Mouse (Mus musculus): ENCODE data around the gene Mrpl52. TPM values are rescaled to one million over a fixed set of nuclear protein-coding genes. Genes with fewer than 3 reads are reported as not detected.

Gene Mrpl52
- polyA plus RNA-seq, 1 experiment from 2014 or later, result 228 TPM

DNA sequence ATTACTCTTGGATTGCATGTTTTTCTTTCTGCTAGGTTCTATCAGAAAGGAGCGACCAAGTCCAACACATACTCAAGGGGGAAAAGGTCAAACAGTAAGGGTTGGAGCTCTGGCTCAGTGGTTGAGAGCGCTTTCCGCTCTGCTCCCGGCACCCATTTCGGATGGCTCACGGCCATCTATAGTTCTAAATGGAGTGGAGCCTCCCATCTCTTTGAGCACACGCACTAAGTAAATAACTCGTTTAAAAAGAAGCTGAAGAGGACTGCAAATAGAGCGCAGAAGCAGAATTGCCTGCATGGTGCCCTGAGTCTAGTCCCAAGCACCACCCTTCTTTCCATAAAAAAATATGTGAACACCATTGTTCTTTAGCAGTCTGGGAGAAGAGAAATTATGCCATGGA lies 26.9 kb downstream of the Mrpl52 start:
- no peak overlapping the region for H3K27ac ChIP-seq (ENCODE audit: low read depth, low read length)
- 88% methylated on average over 9 of the region's 9 CpGs for WGBS
- H3K9me3 ChIP-seq (ENCODE audit: control insufficient read depth, low read length), result no peaks in the 10 kb centered on the region
- H3K27me3 ChIP-seq (replicated peaks; ENCODE audit: control insufficient read depth, insufficient read depth, low read length), result no peaks in the 10 kb centered on the region
- no peak for ATAC-seq
- H3K4me2 ChIP-seq (ENCODE audit: low read length), result no peak overlapping the region
- H3K4me3 ChIP-seq (ENCODE audit: low read length), result no peak overlapping the region
- H3K4me1 ChIP-seq (ENCODE audit: control insufficient read depth, insufficient read depth, low read depth, low read length), result 0 out of 2 replicates have a peak, but pooled peaks cover 2% of the 10 kb centered on the region
- H3K36me3 ChIP-seq (ENCODE audit: control insufficient read depth, insufficient read depth, low read length), result no peaks in the 10 kb centered on the region
- no peak overlapping the region for H3K9ac ChIP-seq (ENCODE audit: low read depth, low read length)

- no peaks in the 10 kb centered on the region for H3K27me3 ChIP-seq (replicated peaks; ENCODE audit: control insufficient read depth, insufficient read depth, low read length)
- H3K9me3 ChIP-seq (ENCODE audit: control insufficient read depth, low read length), result no peaks in the 10 kb centered on the region
- H3K4me3 ChIP-seq (ENCODE audit: low read length), result no peak overlapping the region
- no peak for ATAC-seq
- no peaks in the 10 kb centered on the region for H3K36me3 ChIP-seq (ENCODE audit: control insufficient read depth, insufficient read depth, low read length)
- WGBS, result 86% methylated on average over 11 of the region's 11 CpGs
- H3K27ac ChIP-seq (ENCODE audit: low read depth, low read length), result no peak overlapping the region
- no peak overlapping the region for H3K9ac ChIP-seq (ENCODE audit: low read depth, low read length)
- H3K4me1 ChIP-seq (ENCODE audit: control insufficient read depth, insufficient read depth, low read depth, low read length), result no peaks in the 10 kb centered on the region
- H3K4me2 ChIP-seq (ENCODE audit: low read length), result no peak overlapping the region
Measured at GRCm38 (mm10) chr14:54454669-54455528, 28.2 kb downstream of the Mrpl52 start.

DNA sequence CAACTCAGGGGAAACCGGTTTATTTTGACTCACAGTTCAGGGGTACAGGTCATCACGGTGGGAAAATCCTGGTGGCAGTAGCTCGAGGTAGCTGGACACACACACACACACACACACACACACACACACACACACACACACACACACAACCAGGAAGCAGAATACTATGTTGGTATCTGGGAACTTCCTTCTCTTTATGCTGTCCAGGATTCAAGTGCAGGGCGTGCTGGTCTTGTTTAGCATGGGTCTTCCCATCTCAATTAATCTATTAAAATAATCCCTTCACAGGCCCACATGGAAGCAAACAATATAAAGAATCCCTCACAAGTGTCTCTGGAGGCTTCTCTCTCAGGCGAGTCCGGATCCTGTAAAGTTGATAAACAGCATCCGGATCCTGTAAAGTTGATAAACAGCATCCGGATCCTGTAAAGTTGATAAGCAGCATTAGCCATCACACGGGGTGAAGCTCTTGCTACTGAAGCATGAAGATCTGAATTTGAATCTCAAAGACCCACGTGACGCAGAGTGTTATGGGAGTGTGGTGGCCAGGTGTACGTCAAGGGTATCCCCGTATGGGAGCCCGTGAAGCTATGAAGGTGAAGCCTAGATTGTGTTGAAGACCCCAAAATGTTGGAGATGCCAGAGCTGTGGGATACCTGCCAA lies 31.3 kb downstream of the Mrpl52 start:
- WGBS, result 90% methylated on average over 14 of the region's 14 CpGs

DNA sequence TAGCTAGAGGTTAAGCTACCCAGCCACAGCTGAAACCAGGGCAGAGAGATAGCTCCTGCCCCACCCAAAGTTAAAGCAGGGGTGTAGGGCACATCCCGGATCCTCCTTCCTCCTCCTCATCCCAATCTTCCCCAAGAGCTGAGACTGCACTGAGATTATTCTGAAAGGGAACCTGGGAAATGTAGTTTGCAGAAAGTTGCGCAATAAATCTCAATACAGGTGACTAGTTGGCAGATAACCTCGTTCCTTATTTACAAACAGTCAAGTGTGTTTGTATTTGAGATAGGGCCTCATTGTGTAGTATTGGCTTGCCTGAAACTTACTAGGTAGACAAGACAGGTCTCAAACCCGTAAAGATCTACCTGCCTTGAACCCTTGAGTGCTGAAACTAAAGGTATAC lies 35.4 kb downstream of the Mrpl52 start:
- H3K9me3 ChIP-seq (ENCODE audit: control insufficient read depth, low read length), result no peaks in the 10 kb centered on the region
- no peaks in the 10 kb centered on the region for H3K36me3 ChIP-seq (ENCODE audit: control insufficient read depth, insufficient read depth, low read length)

More for the DNA sequence above, 31.3 kb downstream of the Mrpl52 start:
- no peak for ATAC-seq
- H3K4me3 ChIP-seq (ENCODE audit: low read length), result no peak overlapping the region
- H3K9me3 ChIP-seq (ENCODE audit: control insufficient read depth, low read length), result no peaks in the 10 kb centered on the region
- H3K27ac ChIP-seq (ENCODE audit: low read depth, low read length), result no peak overlapping the region
- no peak overlapping the region for H3K9ac ChIP-seq (ENCODE audit: low read depth, low read length)
- no peaks in the 10 kb centered on the region for H3K27me3 ChIP-seq (replicated peaks; ENCODE audit: control insufficient read depth, insufficient read depth, low read length)
- no peaks in the 10 kb centered on the region for H3K4me1 ChIP-seq (ENCODE audit: control insufficient read depth, insufficient read depth, low read depth, low read length)
- H3K4me2 ChIP-seq (ENCODE audit: low read length), result no peak overlapping the region
- no peaks in the 10 kb centered on the region for H3K36me3 ChIP-seq (ENCODE audit: control insufficient read depth, insufficient read depth, low read length)

GRCm38 (mm10) chr14:54463108-54463958 lies 36.6 kb downstream of the Mrpl52 start:
- WGBS, result 15% methylated on average over 12 of the region's 12 CpGs
- Histone ChIP-seq H3K4me3 (ENCODE audit: low read length) (peak overlapping the region; percentile 88), H3K36me3 (ENCODE audit: control insufficient read depth, insufficient read depth, low read length) (peaks cover 4% of the 10 kb centered on the region; the same call in 1 of the 2 replicates), H3K27ac (ENCODE audit: low read depth, low read length) (peak overlapping the region; percentile 74), H3K9ac (ENCODE audit: low read depth, low read length) (peak overlapping the region; percentile 86), H3K9me3 (ENCODE audit: control insufficient read depth, low read length) (no peaks in the 10 kb centered on the region), H3K27me3 (replicated peaks; ENCODE audit: control insufficient read depth, insufficient read depth, low read length) (no peaks in the 10 kb centered on the region), H3K4me2 (ENCODE audit: low read length) (peak overlapping the region; percentile 65), H3K4me1 (ENCODE audit: control insufficient read depth, insufficient read depth, low read depth, low read length) (peaks cover 3% of the 10 kb centered on the region)
- ATAC-seq, result peak; percentile 60

More for the DNA sequence above, 35.4 kb downstream of the Mrpl52 start:
- no peak overlapping the region for H3K4me2 ChIP-seq (ENCODE audit: low read length)
- H3K27ac ChIP-seq (ENCODE audit: low read depth, low read length), result no peak overlapping the region
- no peak for ATAC-seq
- H3K4me1 ChIP-seq (ENCODE audit: control insufficient read depth, insufficient read depth, low read depth, low read length), result peaks cover 3% of the 10 kb centered on the region
- H3K4me3 ChIP-seq (ENCODE audit: low read length), result no peak overlapping the region
- no peak overlapping the region for H3K9ac ChIP-seq (ENCODE audit: low read depth, low read length)
- 92% methylated on average over 4 of the region's 4 CpGs for WGBS
- H3K27me3 ChIP-seq (replicated peaks; ENCODE audit: control insufficient read depth, insufficient read depth, low read length), result no peaks in the 10 kb centered on the region

GRCm38 (mm10) chr14:54463959-54464292 lies 37.2 kb downstream of the Mrpl52 start, which contains the start of gene Lrp10:
TSS of gene Lrp10 (plus strand) at chr14:54464137.
- Histone ChIP-seq H3K4me2 (ENCODE audit: low read length) (peak within 1 kb of the TSS; percentile 65), H3K4me1 (ENCODE audit: control insufficient read depth, insufficient read depth, low read depth, low read length) (peaks cover 3% of the 10 kb centered on the region), H3K27me3 (replicated peaks; ENCODE audit: control insufficient read depth, insufficient read depth, low read length) (no peaks in the 10 kb centered on the region), H3K4me3 (ENCODE audit: low read length) (peak within 1 kb of the TSS; percentile 88), H3K9ac (ENCODE audit: low read depth, low read length) (peak within 1 kb of the TSS; percentile 86), H3K27ac (ENCODE audit: low read depth, low read length) (peak within 1 kb of the TSS; percentile 74), H3K9me3 (ENCODE audit: control insufficient read depth, low read length) (no peaks in the 10 kb centered on the region), H3K36me3 (ENCODE audit: control insufficient read depth, insufficient read depth, low read length) (peaks cover 7% of the 10 kb centered on the region)
- WGBS, result 0% methylated on average over 26 of the region's 35 CpGs
- peak; percentile 91 for ATAC-seq

DNA sequence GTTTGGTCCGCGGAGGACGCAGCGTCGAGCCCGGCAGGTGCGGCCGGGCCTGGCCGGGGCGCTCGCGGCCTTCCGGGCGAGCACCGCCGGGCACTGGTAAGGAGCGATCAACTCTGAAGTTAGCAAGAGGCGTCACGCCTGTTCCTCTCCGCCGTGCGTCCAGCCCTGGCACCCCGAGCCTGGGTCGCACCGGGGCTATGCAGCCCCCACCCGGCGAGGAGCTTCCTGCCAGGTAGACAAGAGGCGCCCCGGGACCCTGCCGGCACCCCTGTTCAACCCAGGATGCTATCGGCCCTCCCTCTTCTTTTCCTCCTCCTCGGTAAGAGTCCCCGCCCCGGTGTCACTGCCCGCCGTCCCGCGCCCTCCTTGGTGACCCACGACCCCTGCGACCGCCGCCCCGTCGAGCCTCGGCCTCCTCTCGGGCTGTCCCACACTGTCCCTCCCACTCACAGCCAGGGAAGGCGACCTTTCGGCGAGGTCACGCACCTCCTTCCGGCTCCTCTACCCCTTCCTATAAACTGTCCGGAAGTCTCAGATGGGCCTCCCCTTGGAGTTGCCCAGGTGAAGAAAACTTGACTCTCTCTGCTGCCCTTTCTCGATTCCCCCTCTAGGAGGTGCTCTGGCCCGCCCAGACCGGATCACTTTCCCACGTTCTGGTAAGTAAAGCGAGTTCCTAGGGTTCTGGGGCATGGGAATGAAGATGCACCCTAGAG lies 37.7 kb downstream of the Mrpl52 start:
- H3K27ac ChIP-seq (ENCODE audit: low read depth, low read length), result peak overlapping the region; percentile 74
- peaks cover 12% of the 10 kb centered on the region for H3K36me3 ChIP-seq (ENCODE audit: control insufficient read depth, insufficient read depth, low read length)
- peak overlapping the region; percentile 86 for H3K9ac ChIP-seq (ENCODE audit: low read depth, low read length)
- H3K4me3 ChIP-seq (ENCODE audit: low read length), result peak overlapping the region; percentile 88
- H3K9me3 ChIP-seq (ENCODE audit: control insufficient read depth, low read length), result no peaks in the 10 kb centered on the region
- no peaks in the 10 kb centered on the region for H3K27me3 ChIP-seq (replicated peaks; ENCODE audit: control insufficient read depth, insufficient read depth, low read length)
- peaks cover 3% of the 10 kb centered on the region for H3K4me1 ChIP-seq (ENCODE audit: control insufficient read depth, insufficient read depth, low read depth, low read length)
- H3K4me2 ChIP-seq (ENCODE audit: low read length), result peak overlapping the region; percentile 65
- under 1% methylated on average over 41 of the region's 57 CpGs for WGBS
- peak; percentile 78 for ATAC-seq

DNA sequence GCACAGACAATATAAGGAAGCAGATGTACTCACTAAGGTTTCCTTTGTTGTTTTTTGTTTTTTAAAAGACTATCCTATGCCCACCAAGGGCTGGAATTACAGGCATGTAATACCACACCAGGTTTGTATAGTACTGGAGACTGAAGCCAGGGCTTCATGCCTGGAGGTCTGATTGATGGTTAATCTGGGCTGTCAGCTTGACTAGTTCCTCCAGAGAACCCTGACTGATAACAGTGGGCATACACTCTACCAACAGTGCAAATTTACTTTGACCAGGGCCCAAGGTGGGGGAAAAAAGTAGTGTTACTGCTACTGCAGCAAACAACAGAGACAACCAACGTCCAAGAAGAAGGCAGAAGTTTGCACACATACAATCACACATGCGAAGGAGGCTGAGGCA lies 44.8 kb downstream of the Mrpl52 start:
- WGBS, result 93% methylated on average over 2 of the region's 2 CpGs
- peaks cover 3% of the 10 kb centered on the region; the same call in 1 of the 2 replicates for H3K4me1 ChIP-seq (ENCODE audit: control insufficient read depth, insufficient read depth, low read depth, low read length)
- no peak overlapping the region for H3K4me2 ChIP-seq (ENCODE audit: low read length)
- H3K27me3 ChIP-seq (replicated peaks; ENCODE audit: control insufficient read depth, insufficient read depth, low read length), result no peaks in the 10 kb centered on the region
- no peaks in the 10 kb centered on the region for H3K9me3 ChIP-seq (ENCODE audit: control insufficient read depth, low read length)
- H3K4me3 ChIP-seq (ENCODE audit: low read length), result no peak overlapping the region
- no peak for ATAC-seq
- peaks cover 21% of the 10 kb centered on the region for H3K36me3 ChIP-seq (ENCODE audit: control insufficient read depth, insufficient read depth, low read length)
- no peak overlapping the region for H3K27ac ChIP-seq (ENCODE audit: low read depth, low read length)
- H3K9ac ChIP-seq (ENCODE audit: low read depth, low read length), result no peak overlapping the region
